Mouse (Mus musculus) heart, adult 2 months (tissue): ENCODE data around the gene Smim17.

Experiments
- CTCF ChIP-seq: fragments of 200-600 bp; IDR thresholded peaks from 2 replicates; pipeline ENCODE4 v1.8.1; 2022; ENCODE audit warnings: antibody characterized with exemption, mild to moderate bottlenecking, moderate library complexity
- POLR2A ChIP-seq: fragments of 200-500 bp; IDR thresholded peaks from 2 replicates; pipeline ENCODE4 v1.6.1; 2011; ENCODE audit warnings: mild to moderate bottlenecking, low read depth, low read length, control low read depth; ENCODE audit not compliant: insufficient read depth

GRCm38 (mm10) chr7:6388971-6389370 is 9.5 kb upstream of the Smim17 start:
- TF ChIP-seq POLR2A (no peak), CTCF (no peak)
